Mouse (Mus musculus) liver, embryonic 13.5 days (tissue): ENCODE results near the gene Dnajc6. TPM values are rescaled to one million over a fixed set of nuclear protein-coding genes. Genes with fewer than 3 reads are reported as not detected.

ENCODE experiments used
- polyA plus RNA-seq: library from polyadenylated mRNA; unstranded; fragments of >200 nt; fragmentation: Nextera tagmentation; extraction: Ambion mirVana; gene quantifications from 2 replicates; pipeline ENCODE4 v1.2.1, GENCODE M21; 2015

The Dnajc6 gene
- polyA plus RNA-seq, 1 experiment from 2014 or later = 0.14 TPM

Other genes with a start within 250 kb of the Dnajc6 start
- 41.0 and 52.5 TPM in 2 replicates for gene Jak1, start 231.4 kb upstream of the Dnajc6 start, polyA plus RNA-seq
- gene Ak4, start 77.4 kb upstream of the Dnajc6 start, polyA plus RNA-seq = 7.1 and 9.4 TPM in 2 replicates
- gene Leprot, start 151.1 kb downstream of the Dnajc6 start, polyA plus RNA-seq = 50.8 and 57.5 TPM in 2 replicates
- gene Lepr, start 220.8 kb downstream of the Dnajc6 start, polyA plus RNA-seq = 0.50 and 0.66 TPM in 2 replicates